Mouse (Mus musculus) right cerebral cortex, postnatal 14 days (tissue): ENCODE results near the gene Sctr.

Source experiments
- DNase-seq: peaks from one replicate; pipeline ENCODE4 v3.0.0; 2022

Gene Sctr

GRCm38 (mm10) chr1:120030474-120030873 lies 23.8 kb downstream of the Sctr start:
- no peak for DNase-seq

- peak; percentile 83 for DNase-seq
These were observed 26.2 kb downstream of the Sctr start for GRCm38 (mm10) chr1:120032804-120033468.

- no peak for DNase-seq
These were observed 26.8 kb downstream of the Sctr start for GRCm38 (mm10) chr1:120033469-120033854.

- no peak for DNase-seq
These were observed 28.1 kb downstream of the Sctr start for GRCm38 (mm10) chr1:120034793-120035192.

GRCm38 (mm10) chr1:120035456-120036034 lies 28.9 kb downstream of the Sctr start:
- no peak for DNase-seq

- DNase-seq = no peak
These were observed 30.5 kb downstream of the Sctr start for GRCm38 (mm10) chr1:120037021-120037683.

GRCm38 (mm10) chr1:120038594-120038993 lies 31.9 kb downstream of the Sctr start:
- DNase-seq = no peak

- DNase-seq = no peak
These were observed 35.7 kb downstream of the Sctr start for GRCm38 (mm10) chr1:120042421-120042820.

- DNase-seq = no peak
These were observed 37.9 kb downstream of the Sctr start for GRCm38 (mm10) chr1:120044584-120044983.

- no peak for DNase-seq
These were observed 40.6 kb downstream of the Sctr start for GRCm38 (mm10) chr1:120047325-120047724.

GRCm38 (mm10) chr1:120051070-120051469 lies 44.4 kb downstream of the Sctr start:
- DNase-seq = no peak

- no peak for DNase-seq
These were observed 48.3 kb downstream of the Sctr start for GRCm38 (mm10) chr1:120054997-120055396.

- no peak for DNase-seq
These were observed 48.8 kb downstream of the Sctr start for GRCm38 (mm10) chr1:120055475-120055874.

- DNase-seq = no peak
These were observed 49.5 kb downstream of the Sctr start for GRCm38 (mm10) chr1:120056236-120056635.

GRCm38 (mm10) chr1:120057044-120057443 lies 50.4 kb downstream of the Sctr start:
- DNase-seq = no peak

- no peak for DNase-seq
These were observed 51.2 kb downstream of the Sctr start for GRCm38 (mm10) chr1:120057674-120058430.

GRCm38 (mm10) chr1:120060687-120061086 lies 54.0 kb downstream of the Sctr start:
- DNase-seq = no peak

- DNase-seq = no peak
These were observed 55.5 kb downstream of the Sctr start for GRCm38 (mm10) chr1:120062231-120062630.

- no peak for DNase-seq
These were observed 57.5 kb downstream of the Sctr start for GRCm38 (mm10) chr1:120064036-120064682.

GRCm38 (mm10) chr1:120066159-120066558 lies 59.5 kb downstream of the Sctr start:
- no peak for DNase-seq

- DNase-seq = no peak
These were observed 59.9 kb downstream of the Sctr start for GRCm38 (mm10) chr1:120066625-120067024.

- DNase-seq = no peak
These were observed 62.4 kb downstream of the Sctr start for GRCm38 (mm10) chr1:120069120-120069519.

- no peak for DNase-seq
These were observed 63.5 kb downstream of the Sctr start for GRCm38 (mm10) chr1:120070168-120070567.
